Mouse (Mus musculus): ENCODE measurements around the gene Cdc42bpg.

DNA sequence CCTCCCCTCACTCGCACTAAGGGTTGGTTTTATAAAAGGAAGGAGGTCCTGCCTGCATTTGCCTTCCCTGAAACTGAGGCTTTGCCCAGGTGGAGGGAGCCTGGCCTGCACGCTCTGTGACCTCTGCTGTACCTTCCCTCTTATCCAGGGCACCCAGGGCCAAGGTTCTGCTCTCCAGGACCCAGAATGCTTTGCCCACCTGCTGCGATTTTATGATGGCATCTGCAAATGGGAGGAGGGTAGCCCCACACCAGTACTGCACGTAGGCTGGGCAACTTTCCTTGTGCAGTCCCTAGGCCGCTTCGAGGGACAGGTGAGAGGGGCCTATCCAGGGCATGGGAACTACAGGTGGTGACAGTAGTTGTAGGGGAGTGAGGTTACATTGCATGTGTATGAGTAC is 32.9 kb downstream of the Cdc42bpg start:
- TF ChIP-seq POLR2A (IDR thresholded peaks at IDR 0.05; ENCODE audit: borderline replicate concordance, extremely low read depth, low read depth, low read length) (no peak), CTCF (IDR thresholded peaks at IDR 0.05; ENCODE audit: insufficient read depth, low read length) (no peak)
